Mouse (Mus musculus): ENCODE measurements around the gene Dhodh. TPM values are rescaled to one million over a fixed set of nuclear protein-coding genes. Genes with fewer than 3 reads are reported as not detected.

Gene Dhodh
- polyA plus RNA-seq (2016; fragmentation: Nextera tagmentation; extraction: Ambion mirVana): 54.9 and 56.0 TPM in 2 replicates

GRCm38 (mm10) chr8:109608271-109609152 is at the start of gene Dhodh:
Dhodh (minus strand) TSS chr8:109608673.
- Histone ChIP-seq H3K9ac (replicated peaks) (peak within 1 kb of the TSS; percentile 70), H3K9me3 (no peaks in the 10 kb centered on the region), H3K36me3 (peaks cover 22% of the 10 kb centered on the region), H3K4me2 (peak within 1 kb of the TSS; percentile 78), H3K4me3 (replicated peaks) (peak within 1 kb of the TSS; percentile 61), H3K4me1 (replicated peaks) (peaks cover 10% of the 10 kb centered on the region), H3K27me3 (peaks cover 4% of the 10 kb centered on the region; the same call in 1 of the 2 replicates), H3K27ac (peak within 1 kb of the TSS; percentile 96)
- peak; percentile 98 for ATAC-seq (ENCODE audit: insufficient number of reproducible peaks, insufficient read depth, low FRiP score, low TSS enrichment, low read depth)
- under 1% methylated on average over 42 of the region's 42 CpGs for WGBS

GRCm38 (mm10) chr8:109656860-109657259 is 48.4 kb upstream of the Dhodh start:
- Histone ChIP-seq H3K9me3 (no peaks in the 10 kb centered on the region), H3K4me2 (no peak overlapping the region), H3K27me3 (no peaks in the 10 kb centered on the region), H3K9ac (replicated peaks) (no peak overlapping the region), H3K4me3 (replicated peaks) (no peak overlapping the region), H3K4me1 (replicated peaks) (no peaks in the 10 kb centered on the region), H3K36me3 (no peaks in the 10 kb centered on the region), H3K27ac (no peak overlapping the region)
- WGBS: 86% methylated on average over 3 of the region's 3 CpGs
- no peak for ATAC-seq (ENCODE audit: insufficient number of reproducible peaks, insufficient read depth, low FRiP score, low TSS enrichment, low read depth)

GRCm38 (mm10) chr8:109650801-109651200 is 42.3 kb upstream of the Dhodh start:
- no peak overlapping the region for H3K27ac ChIP-seq
- H3K9me3 ChIP-seq: no peaks in the 10 kb centered on the region
- H3K4me1 ChIP-seq (replicated peaks): no peaks in the 10 kb centered on the region
- no peak for ATAC-seq (ENCODE audit: insufficient number of reproducible peaks, insufficient read depth, low FRiP score, low TSS enrichment, low read depth)
- H3K4me3 ChIP-seq (replicated peaks): no peak overlapping the region
- no peak overlapping the region for H3K9ac ChIP-seq (replicated peaks)
- no peaks in the 10 kb centered on the region for H3K36me3 ChIP-seq
- no peaks in the 10 kb centered on the region for H3K27me3 ChIP-seq
- no peak overlapping the region for H3K4me2 ChIP-seq
- 78% methylated on average over 10 of the region's 10 CpGs for WGBS

- Histone ChIP-seq H3K36me3 (no peaks in the 10 kb centered on the region), H3K4me2 (no peak overlapping the region), H3K9me3 (no peaks in the 10 kb centered on the region), H3K27me3 (no peaks in the 10 kb centered on the region), H3K27ac (no peak overlapping the region), H3K4me1 (replicated peaks) (no peaks in the 10 kb centered on the region), H3K9ac (replicated peaks) (no peak overlapping the region), H3K4me3 (replicated peaks) (no peak overlapping the region)
- no peak for ATAC-seq (ENCODE audit: insufficient number of reproducible peaks, insufficient read depth, low FRiP score, low TSS enrichment, low read depth)
- whole genome bisulfite sequencing: 71% methylated on average over 7 of the region's 7 CpGs
Observed at GRCm38 (mm10) chr8:109648469-109648868, 40.0 kb upstream of the Dhodh start.

- no peaks in the 10 kb centered on the region for H3K36me3 ChIP-seq
- no peak overlapping the region for H3K4me2 ChIP-seq
- H3K9ac ChIP-seq (replicated peaks): no peak overlapping the region
- no peaks in the 10 kb centered on the region for H3K9me3 ChIP-seq
- 61% methylated on average over 11 of the region's 11 CpGs for WGBS
- no peak overlapping the region for H3K27ac ChIP-seq
- no peaks in the 10 kb centered on the region for H3K4me1 ChIP-seq (replicated peaks)
- H3K4me3 ChIP-seq (replicated peaks): no peak overlapping the region
- ATAC-seq (ENCODE audit: insufficient number of reproducible peaks, insufficient read depth, low FRiP score, low TSS enrichment, low read depth): no peak
- H3K27me3 ChIP-seq: no peaks in the 10 kb centered on the region
Observed at GRCm38 (mm10) chr8:109647331-109647730, 38.9 kb upstream of the Dhodh start.

GRCm38 (mm10) chr8:109641236-109641635 is 32.8 kb upstream of the Dhodh start:
- no peak for ATAC-seq (ENCODE audit: insufficient number of reproducible peaks, insufficient read depth, low FRiP score, low TSS enrichment, low read depth)
- Histone ChIP-seq H3K4me3 (replicated peaks) (no peak overlapping the region), H3K4me2 (no peak overlapping the region), H3K9ac (replicated peaks) (no peak overlapping the region), H3K36me3 (no peaks in the 10 kb centered on the region), H3K4me1 (replicated peaks) (no peaks in the 10 kb centered on the region), H3K9me3 (no peaks in the 10 kb centered on the region), H3K27ac (no peak overlapping the region), H3K27me3 (peaks cover 3% of the 10 kb centered on the region; the same call in 1 of the 2 replicates)
- WGBS: 83% methylated on average over 5 of the region's 5 CpGs

GRCm38 (mm10) chr8:109640410-109640809 is 31.9 kb upstream of the Dhodh start:
- no peaks in the 10 kb centered on the region for H3K36me3 ChIP-seq
- no peaks in the 10 kb centered on the region for H3K9me3 ChIP-seq
- no peak for ATAC-seq (ENCODE audit: insufficient number of reproducible peaks, insufficient read depth, low FRiP score, low TSS enrichment, low read depth)
- no peaks in the 10 kb centered on the region for H3K4me1 ChIP-seq (replicated peaks)
- no peak overlapping the region for H3K27ac ChIP-seq
- H3K27me3 ChIP-seq: peaks cover 3% of the 10 kb centered on the region; the same call in 1 of the 2 replicates
- H3K9ac ChIP-seq (replicated peaks): no peak overlapping the region
- H3K4me2 ChIP-seq: no peak overlapping the region
- whole genome bisulfite sequencing: 64% methylated on average over 7 of the region's 7 CpGs
- H3K4me3 ChIP-seq (replicated peaks): no peak overlapping the region

DNA sequence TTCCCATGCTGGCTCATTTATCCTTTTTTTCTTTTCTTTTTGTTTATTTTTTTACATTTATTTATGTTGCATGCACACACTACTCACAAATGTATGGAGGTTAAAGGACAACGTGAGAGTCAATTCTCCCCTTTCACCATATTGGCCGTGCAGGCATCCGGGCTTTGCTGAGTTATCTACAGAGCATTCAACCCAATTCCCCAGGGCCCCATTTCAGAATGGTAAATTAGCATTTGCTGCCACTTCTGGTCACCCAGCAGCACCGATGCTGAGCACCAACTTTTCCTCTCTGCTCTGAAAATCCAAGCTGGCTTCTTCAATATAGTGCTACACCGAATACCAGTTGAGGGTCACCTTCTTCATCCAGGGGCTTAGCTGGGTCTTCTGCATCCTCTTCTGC is 30.4 kb upstream of the Dhodh start:
- Histone ChIP-seq H3K4me2 (no peak overlapping the region), H3K27ac (no peak overlapping the region), H3K4me3 (replicated peaks) (no peak overlapping the region), H3K36me3 (no peaks in the 10 kb centered on the region), H3K9me3 (no peaks in the 10 kb centered on the region), H3K9ac (replicated peaks) (no peak overlapping the region), H3K27me3 (peaks cover 3% of the 10 kb centered on the region; the same call in 1 of the 2 replicates), H3K4me1 (replicated peaks) (no peaks in the 10 kb centered on the region)
- 81% methylated on average over 5 of the region's 5 CpGs for WGBS
- no peak for ATAC-seq (ENCODE audit: insufficient number of reproducible peaks, insufficient read depth, low FRiP score, low TSS enrichment, low read depth)

GRCm38 (mm10) chr8:109635146-109635545 is 26.7 kb upstream of the Dhodh start:
- no peak overlapping the region for H3K4me2 ChIP-seq
- H3K9me3 ChIP-seq: no peaks in the 10 kb centered on the region
- ATAC-seq (ENCODE audit: insufficient number of reproducible peaks, insufficient read depth, low FRiP score, low TSS enrichment, low read depth): no peak
- no peak overlapping the region for H3K27ac ChIP-seq
- H3K27me3 ChIP-seq: no peaks in the 10 kb centered on the region
- H3K4me3 ChIP-seq (replicated peaks): no peak overlapping the region
- H3K9ac ChIP-seq (replicated peaks): no peak overlapping the region
- H3K4me1 ChIP-seq (replicated peaks): no peaks in the 10 kb centered on the region
- WGBS: 89% methylated on average over 8 of the region's 8 CpGs
- H3K36me3 ChIP-seq: no peaks in the 10 kb centered on the region

GRCm38 (mm10) chr8:109632498-109632897 is 24.0 kb upstream of the Dhodh start:
- no peaks in the 10 kb centered on the region for H3K4me1 ChIP-seq (replicated peaks)
- no peak overlapping the region for H3K9ac ChIP-seq (replicated peaks)
- no peaks in the 10 kb centered on the region for H3K36me3 ChIP-seq
- whole genome bisulfite sequencing: 89% methylated on average over 5 of the region's 5 CpGs
- H3K4me2 ChIP-seq: no peak overlapping the region
- H3K27ac ChIP-seq: no peak overlapping the region
- no peaks in the 10 kb centered on the region for H3K27me3 ChIP-seq
- no peak for ATAC-seq (ENCODE audit: insufficient number of reproducible peaks, insufficient read depth, low FRiP score, low TSS enrichment, low read depth)
- H3K9me3 ChIP-seq: no peaks in the 10 kb centered on the region
- H3K4me3 ChIP-seq (replicated peaks): no peak overlapping the region

DNA sequence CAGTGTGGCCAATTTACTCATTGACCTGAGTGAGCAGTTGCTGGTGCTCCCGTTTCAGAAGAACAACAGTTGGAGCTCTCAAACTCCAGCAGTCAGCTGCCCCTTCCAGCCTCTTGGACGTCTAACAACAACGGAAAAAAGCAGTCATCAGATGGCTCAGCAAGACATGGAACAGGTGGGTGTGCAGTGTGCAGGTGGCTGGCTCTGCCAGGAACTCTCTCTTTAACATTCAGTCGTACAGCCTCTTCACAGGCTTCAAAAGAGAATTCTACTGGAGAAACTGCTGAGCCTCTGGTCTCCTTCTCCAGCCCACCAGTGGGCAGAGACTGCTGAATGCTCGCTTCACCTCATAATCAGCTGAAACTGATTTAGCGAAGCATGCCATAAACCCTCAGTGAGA is 20.2 kb upstream of the Dhodh start:
- no peak overlapping the region for H3K27ac ChIP-seq
- H3K9me3 ChIP-seq: peaks cover 13% of the 10 kb centered on the region
- no peak overlapping the region for H3K4me2 ChIP-seq
- H3K9ac ChIP-seq (replicated peaks): no peak overlapping the region
- ATAC-seq (ENCODE audit: insufficient number of reproducible peaks, insufficient read depth, low FRiP score, low TSS enrichment, low read depth): no peak
- no peaks in the 10 kb centered on the region for H3K36me3 ChIP-seq
- H3K4me3 ChIP-seq (replicated peaks): no peak overlapping the region
- WGBS: 63% methylated on average over 6 of the region's 6 CpGs
- H3K4me1 ChIP-seq (replicated peaks): no peaks in the 10 kb centered on the region
- H3K27me3 ChIP-seq: no peaks in the 10 kb centered on the region
